ENCODE assay signal across 13 mouse cellular contexts in genomic region chr17:56766631-56767405, GRCm38 (mm10).
"Had no signal": no experiment of that assay in that cellular context is flagged by ENCODE, and none has a peak within 500 bp of the region (broad histone marks: within the 10 kb centered on the region; RNA-seq: fewer than 3 reads in every experiment).

No protein-coding gene starts in this region.

- H3K4me3 ChIP-seq: lung, embryonic 15.5 days; megakaryocyte, embryonic 14.5 days; midbrain, embryonic 13.5 days; midbrain, embryonic 15.5 days; neural tube, embryonic 12.5 days; stomach, embryonic 15.5 days had no signal

- DNase-seq: lung, adult 2 months; lung, postnatal 14 days; lung, postnatal 36 days; right cerebral cortex, postnatal 14 days; thymus, adult 2 months; thymus, postnatal 25 days; thymus, postnatal 4 days had no signal

- H3K27me3 ChIP-seq: lung, embryonic 15.5 days; megakaryocyte, embryonic 14.5 days; midbrain, embryonic 13.5 days; midbrain, embryonic 15.5 days; neural tube, embryonic 12.5 days; stomach, embryonic 15.5 days had no signal

- H3K9me3 ChIP-seq: lung, embryonic 15.5 days; megakaryocyte, embryonic 14.5 days; midbrain, embryonic 13.5 days; midbrain, embryonic 15.5 days; neural tube, embryonic 12.5 days; stomach, embryonic 15.5 days had no signal
